Mouse (Mus musculus) kidney, adult 9 months (tissue): ENCODE measurements around the gene Pnmt.

Source experiments
- DNase-seq: peaks from one replicate; pipeline ENCODE4 v3.0.0; 2022

Pnmt gene

DNA sequence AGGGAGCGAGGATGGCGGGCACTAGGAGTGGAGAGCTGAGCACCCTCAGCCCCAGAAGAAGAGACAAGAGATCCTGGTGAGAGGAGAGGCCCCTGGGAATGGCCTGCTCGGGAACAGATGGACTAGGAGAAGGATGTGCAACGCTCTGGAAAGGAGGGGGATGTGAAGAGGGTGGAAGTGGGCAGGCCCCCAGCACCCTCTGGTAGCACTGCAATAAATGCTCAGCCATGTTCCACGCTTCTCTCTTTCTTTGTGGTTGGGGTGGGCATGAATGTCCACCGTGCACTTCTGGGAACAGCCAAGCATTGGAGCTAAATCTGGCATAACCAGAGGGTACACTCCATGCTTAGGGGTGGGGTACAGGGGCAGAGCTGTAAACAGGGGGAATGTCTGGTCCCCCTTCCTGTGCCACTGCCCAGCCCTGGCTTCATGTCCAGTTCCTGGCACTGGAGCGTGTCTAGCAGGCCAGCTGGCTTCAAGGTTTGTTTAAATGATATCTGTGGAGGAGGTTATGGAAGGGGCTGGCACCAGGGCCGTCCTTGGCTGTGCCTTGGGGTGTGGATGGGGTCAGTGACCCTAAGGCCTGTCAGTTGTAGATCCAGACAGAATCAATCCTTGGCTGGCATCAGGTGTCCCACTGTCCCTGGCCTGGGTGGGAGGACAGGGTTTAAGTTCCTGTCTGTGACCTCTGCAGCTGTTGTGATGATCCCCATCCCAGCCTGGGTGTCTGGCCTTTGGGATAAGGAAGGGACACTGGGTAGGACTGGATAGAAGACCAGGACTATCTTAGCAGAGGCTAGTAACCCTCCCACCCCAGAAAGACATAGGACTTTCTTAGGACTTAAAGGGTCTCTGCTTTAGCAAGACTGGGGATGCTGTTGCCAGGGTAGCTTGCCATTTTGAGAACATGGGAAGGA, 1.3 kb upstream of the Pnmt start:
- DNase-seq, result no peak

DNA sequence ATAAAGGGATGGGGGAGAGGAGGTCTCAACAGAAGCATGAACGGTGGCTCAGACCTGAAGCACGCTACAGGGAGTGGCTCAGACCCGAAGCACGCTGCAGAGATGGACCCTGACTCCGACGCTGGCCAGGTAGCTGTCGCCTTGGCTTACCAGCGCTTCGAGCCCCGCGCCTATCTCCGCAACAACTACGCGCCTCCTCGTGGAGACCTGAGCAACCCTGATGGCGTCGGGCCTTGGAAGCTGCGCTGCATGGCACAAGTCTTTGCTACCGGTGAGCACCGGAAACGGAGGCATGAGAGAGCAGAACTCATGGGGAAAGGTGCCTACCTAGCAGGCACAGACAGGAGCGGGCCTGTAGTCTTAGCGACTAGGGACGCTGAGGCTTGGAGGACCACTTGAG, 346 bp downstream of the Pnmt start:
- no peak for DNase-seq

DNA sequence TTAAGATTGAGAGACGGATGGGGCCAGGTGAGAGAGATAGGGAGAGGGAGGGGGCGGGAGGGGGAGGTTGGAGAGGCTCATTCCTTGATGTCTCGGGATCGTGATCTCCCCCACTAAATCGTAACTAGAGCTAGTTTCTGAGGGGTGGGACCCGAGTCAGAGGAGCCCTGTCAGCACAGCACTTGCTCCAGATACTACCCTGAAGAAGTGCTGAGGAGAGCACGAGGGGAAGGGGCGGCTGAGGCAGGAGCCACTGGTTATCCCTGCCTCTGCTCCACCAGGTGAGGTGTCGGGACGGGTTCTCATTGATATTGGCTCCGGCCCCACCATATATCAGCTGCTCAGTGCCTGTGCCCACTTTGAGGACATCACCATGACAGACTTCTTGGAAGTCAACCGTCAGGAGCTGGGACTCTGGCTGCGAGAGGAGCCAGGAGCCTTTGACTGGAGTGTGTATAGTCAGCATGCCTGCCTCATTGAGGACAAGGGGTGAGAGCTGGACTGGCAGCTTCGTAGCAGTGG, 867 bp downstream of the Pnmt start:
- no peak for DNase-seq

DNA sequence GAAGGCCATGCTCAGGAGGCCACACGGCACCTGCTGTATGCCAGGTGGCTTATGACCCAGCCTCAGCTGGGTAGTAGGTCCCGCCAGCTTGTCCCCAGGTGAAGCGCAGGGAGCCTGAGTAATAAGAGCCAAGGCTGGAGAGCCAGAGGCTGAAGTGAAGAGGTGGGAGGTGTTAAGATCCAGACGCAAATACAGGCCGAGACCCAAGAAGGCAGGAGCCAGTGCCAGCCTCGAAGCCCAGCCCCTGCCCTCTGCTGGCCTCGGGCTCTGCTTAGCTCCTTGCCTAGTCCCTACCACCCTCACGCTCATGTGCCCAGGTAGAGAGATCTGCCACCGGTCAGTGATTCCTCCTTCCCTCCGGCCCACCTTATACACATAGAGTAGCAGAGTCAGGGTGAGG, 2.0 kb downstream of the Pnmt start:
- no peak for DNase-seq

DNA sequence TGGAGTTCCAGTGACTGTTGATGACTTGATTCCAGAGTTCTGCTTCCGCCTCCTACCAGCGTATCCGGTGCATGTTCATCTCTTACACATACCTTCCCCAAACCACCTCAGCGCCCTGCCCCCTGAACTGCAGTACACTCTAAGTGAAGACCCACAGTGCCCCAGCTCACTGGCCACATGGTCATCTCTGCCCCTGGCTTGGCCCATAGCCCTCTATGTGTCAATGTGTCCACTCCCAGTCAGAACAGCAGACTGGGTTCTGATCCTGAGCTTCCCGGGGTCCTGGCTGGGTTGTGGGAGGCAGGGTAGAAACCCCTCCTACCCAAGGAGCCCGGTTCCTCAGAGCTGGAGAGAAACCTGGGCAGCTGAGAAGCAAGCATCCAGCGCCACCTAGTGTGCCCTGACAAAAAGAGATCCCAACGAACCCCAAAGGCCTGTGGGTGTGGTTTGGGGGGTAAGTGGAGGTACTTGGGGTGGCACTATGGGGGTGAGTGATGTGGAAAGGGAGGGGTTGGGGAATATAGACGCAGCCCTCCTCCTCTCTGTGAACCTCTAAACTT, 3.1 kb downstream of the Pnmt start:
- peak; percentile 67 for DNase-seq

DNA sequence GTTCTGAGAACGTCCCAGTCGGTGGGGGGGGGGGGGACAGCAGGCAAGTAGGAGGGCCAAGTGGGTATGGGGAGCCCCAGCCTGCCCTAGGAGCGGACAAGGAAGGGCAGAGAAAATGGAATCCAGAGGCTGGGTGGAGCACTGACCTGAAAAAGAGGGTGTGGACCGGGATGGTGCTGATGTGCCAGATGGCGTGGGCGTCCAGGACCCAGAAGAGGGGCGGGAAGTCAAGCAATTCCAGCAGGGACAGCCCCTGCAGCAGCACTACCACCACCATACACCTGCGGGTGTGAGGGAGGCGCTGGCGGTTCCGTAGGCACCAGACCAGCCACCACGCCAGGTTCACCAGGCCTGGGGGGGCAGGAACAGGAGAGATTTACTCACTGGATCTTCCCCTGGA, 3.9 kb downstream of the Pnmt start:
- no peak for DNase-seq

DNA sequence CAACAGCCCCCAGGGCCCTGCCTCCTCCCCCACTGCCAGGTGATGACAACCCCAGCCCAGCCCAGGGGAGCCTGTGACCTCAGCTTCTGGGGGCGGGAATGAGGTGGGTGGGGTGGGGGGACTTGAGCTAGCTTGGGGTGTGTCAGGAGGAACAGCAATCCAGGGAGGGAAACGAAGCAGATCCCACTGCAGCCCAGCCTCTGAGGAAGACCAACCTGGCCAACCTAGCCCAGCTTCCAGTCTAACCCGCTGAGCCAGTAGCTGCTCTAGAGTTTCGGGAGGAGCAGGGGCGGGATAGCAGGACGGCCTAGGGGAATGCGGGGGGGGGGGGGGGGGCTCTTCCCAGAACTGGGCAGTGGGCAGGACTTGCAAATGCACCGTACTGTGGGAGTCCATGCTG, 5.8 kb downstream of the Pnmt start:
- no peak for DNase-seq

DNA sequence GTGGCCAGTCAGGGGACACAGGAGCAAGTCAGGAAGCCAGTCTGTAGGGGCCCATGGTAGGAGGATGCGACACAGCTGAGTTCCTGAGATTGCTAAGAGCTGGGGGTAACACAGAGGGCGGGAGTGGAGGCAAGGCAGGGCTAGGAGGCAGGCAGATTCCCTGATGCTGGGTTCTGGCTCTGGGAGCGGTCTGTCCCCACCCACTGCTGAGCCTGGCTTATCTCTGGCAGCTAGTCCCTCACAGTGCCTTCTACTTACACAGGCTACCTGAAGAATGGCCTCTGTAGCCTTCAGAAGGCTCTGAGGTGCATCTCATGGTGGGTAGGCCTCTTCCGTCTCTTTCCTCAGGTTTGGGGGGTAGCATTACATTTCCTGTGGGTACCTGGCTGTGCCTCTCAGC, 6.4 kb downstream of the Pnmt start:
- no peak for DNase-seq

DNA sequence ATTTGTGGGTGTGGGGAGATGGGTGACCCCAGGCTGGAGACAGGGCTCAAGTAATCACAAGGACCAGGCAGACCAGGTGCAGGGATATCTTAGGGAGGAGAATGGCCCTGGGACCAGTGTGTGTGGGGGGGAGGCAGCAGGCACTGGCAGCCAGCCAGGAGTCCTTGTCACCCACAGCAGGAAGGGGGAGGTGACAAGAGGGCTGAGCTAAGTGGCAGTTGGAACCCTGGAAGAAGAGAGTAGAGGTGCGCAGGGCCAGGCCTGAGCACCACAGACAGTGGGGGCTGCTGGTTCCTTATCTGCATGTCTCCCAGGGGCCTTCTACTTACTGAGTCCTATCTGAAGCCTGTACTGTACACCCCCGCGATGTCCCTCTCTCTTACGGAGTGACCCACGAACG, 7.1 kb downstream of the Pnmt start:
- no peak for DNase-seq

DNA sequence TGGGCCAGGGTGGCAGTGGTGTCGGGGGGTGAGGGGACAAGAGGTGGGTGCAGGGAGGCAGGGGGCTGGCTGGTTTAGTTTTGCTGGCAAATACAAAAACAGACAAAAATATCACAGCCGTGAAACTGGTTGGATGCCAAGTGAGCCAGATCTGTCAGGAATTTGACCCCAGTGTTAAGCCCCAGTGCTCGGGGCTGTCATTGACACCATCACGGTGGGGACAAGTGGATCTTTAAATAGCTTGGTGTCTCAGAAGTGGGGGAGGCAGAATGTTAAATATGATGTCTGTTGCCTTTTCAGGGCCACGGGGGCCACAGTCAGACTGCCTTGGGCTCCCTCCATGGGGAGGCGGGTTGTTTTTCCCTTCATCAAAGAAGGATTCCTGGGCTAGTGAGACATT, 8.1 kb downstream of the Pnmt start:
- DNase-seq, result peak; percentile 55

DNA sequence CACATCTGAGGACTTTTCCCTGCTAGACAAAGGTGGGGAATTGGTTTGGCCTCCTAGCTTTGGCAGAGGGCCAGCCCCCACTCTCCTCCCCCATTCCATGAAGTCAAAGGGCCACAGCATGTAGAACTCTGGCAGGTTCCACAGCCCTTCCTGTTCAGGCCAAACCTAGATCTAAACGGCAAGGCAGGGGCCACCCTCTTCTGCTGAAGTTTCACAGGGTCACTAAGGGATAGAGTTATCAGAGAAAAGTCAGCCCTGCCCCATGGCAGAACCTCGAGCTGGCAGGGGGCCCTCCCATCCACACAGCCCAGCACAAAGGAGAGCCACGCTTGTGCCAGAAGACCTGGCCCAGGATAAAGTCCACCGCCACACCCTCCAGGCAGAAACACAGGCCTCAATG, 8.8 kb downstream of the Pnmt start:
- DNase-seq, result peak; percentile 86

DNA sequence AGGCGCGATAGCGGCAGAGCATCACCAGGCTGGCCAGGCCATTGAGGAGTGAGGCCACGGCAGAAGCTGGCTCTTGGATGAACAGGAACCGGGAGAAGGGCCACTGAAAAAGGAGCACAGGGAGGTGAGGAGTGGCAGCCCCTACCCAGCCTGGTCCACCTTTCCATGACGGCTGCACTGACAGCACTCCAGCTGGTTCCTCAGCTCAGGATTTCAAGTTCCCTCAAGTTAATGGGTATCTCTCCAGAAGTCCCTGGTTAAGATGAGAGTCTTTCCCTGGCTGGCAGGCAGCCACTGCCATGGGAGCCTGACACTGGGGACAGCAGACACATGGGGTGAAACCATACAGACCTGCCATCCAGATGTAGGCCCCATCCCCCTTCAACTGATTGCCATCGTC, 11.7 kb downstream of the Pnmt start:
- no peak for DNase-seq

DNA sequence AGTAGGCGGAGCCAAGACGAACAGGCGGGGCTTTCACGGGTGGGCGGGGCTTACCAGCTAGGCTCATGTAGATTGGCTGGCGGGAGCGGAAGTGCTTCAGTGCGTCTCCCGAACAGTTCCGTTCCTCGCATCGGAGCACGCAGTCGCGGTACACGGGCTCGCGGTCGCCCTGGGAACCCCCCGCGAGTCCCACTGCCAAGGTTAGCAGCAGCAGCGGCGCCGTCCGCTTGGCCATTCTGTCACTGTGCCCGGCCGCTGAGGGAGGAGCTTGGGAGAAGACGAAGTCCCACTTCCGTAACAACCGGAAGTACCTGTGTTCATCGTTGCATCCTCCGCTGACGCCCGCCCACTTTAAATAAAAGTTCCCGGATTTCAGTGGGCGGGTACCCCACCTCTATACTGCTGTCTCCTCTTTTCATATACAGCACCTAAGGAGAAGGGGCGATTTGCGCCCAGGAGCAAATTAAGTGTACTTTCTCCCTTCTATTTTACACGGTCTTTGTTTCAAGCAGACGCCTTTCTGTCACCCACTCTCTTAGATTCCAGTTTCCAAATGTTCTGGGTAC, 14.0 kb downstream of the Pnmt start, which contains the start of gene Pgap3:
Pgap3 (minus strand) TSS at position 330 of the 566 bp plus-strand sequence.
- DNase-seq, result peak; percentile 92

DNA sequence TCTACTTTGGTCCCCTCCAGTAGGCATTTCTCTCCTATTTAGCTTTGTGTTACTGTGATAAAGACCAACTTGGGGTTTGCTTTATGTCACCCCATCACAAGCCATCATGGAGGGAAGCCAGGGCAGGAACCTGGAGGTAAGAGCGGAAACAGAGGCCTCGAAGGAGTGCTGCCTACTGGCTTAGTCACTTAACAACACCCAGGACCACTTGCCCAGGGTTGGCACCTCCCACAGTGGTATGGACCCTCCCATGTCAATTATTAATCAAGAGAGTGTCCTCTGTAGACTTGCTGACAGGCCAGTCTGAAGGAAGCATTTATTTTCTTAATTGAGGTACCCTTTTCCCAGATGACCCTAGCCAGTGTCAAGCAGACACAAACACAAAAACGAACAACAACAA, 14.6 kb downstream of the Pnmt start:
- peak; percentile 91 for DNase-seq

DNA sequence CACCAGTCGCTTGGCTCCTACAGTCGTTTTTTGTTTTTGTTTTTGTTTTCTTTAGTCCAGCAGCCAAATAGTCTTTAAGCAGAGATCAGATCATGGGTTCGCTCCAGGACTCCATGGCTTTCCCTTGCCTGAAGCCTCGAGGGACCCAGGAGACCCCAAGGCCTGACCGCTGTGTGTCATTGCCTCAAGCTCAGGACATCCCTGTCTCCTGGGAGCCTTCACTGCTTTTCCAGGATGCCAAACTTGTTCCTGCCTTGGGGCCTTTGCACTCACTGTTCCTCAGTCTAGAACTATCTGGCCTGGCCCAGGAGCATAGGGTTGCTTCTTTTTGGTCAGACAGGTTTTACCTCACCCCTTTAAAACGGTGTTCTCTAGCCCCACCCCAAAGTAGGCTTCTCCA, 20.4 kb downstream of the Pnmt start:
- no peak for DNase-seq

DNA sequence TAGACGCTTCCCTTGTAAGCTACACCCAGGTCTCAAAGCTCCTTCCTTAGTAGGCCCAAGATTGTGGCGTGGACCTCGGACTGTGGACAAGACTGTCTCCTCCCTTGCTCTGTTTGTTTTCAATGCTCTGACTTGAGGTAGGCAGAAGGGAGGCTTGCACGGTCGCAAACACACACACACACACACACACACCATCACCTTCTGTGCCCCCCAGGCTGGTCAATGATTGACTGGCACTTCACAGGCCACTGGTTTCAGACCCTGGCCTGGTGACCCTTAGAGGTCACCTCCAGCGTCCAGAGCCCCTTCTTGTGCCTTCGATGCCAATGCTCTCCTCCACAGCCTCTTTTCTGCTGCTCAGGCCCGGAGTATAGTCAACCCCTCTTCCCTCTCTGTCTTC, 22.6 kb downstream of the Pnmt start:
- peak; percentile 94 for DNase-seq

DNA sequence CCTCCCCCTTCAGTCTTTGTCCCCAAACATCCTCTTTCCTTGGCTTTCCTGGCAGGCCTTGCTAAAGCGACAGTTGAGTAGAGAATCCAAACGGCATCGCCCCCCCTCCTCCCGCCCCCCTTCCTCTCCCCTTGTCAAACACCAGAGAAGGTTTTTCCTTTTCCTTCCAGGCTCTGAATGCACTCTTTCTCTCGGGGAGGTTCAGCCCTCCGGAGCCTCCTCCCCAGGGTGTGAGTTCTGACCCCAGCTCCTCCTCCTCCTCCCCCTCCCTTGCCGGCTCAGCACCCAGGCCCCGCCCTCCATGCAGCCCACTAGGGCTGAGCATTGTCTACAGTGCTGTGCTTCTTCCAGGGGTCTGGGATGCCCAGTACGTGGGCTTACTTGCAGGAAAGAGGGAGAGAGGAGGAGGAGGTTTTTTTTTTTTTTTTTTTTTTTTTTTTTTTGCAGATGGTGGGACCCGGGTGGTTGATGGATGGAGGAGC, 23.1 kb downstream of the Pnmt start:
- DNase-seq, result peak; percentile 75

DNA sequence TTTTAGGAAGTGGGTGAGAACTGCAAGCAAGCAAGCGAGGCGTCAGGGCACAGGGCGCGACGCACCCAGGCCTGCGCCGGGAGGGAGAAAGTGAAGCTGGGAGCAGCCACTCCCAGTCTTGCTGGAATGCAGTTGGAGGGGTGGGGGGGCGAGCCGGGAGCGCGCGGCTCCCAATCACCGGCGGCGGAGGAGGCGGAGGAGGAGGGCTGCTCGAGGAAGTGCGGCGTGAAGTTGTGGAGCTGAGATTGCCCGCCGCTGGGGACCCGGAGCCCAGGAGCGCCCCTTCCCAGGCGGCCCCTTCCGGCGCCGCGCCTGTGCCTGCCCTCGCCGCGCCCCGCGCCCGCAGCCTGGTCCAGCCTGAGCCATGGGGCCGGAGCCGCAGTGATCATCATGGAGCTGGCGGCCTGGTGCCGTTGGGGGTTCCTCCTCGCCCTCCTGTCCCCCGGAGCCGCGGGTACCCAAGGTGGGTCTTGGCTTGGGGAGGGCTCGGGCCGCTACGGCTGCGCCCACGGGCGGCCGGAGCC, 26.1 kb downstream of the Pnmt start, which contains the start of gene Erbb2:
Erbb2 (plus strand) TSS at position 198 of the 524 bp plus-strand sequence.
- DNase-seq, result peak; percentile 81

DNA sequence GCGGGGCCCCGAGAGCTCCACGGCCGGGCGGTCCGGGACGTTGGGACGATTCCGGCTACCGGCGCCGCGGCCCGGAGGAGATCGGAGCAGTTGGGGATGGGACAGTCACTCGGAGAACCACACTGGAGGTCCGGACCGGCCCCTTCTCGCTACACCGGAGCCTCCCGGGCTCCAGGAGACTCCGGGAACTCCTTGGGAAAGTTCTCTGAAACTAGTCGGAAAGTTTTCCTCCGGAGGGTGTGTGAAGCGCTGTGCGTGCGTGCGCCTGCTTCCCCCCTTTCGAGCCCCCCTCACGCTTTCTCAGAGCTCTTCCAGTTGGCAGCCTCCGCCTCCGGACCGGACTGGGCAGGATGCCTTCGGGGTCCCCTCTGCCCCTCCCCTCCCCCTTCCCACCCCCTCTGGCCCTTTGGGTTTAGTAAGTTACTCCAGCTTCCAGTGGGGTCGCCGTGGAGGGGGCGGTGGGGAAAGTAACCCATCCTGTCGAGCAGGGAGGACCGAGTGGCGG, 26.6 kb downstream of the Pnmt start:
- DNase-seq, result no peak

DNA sequence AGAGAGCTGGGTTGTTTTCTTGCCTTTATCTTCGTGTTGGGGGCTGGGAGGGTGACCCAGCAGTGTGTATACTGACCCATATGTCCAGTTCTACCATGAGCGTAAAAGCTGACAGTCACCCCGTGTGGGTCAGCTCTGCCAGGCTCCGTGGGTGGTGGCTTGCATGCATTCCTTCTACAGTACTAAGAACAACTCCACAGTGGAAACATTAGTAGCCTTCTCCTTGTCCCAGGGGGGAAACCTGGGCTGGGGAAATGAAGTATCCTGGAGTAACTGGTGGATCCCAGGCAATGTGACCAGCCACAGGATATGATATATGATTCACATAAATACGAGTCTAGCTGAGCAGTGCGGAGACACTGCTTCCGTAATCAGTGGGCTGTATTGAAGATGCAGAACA, 27.5 kb downstream of the Pnmt start:
- DNase-seq, result no peak

DNA sequence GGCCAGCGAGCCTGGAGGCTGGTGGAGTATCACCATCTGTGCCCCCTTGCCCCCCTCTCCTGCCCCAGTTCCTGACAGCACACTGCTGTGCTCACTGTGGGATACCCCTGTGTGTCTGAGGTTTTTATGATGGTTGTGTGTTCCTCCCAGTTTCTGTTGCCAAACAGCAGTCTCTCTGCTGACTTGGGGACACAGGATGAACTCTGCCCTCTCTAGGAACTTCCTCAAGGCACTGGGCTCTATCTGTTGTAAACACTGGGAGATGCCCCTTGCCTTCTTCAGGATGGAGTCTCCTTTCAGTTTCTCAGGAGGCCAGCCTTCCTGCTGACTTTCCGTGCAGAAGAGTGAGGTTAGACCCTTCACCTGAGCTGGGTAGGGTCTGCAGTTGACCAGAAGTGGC, 27.9 kb downstream of the Pnmt start:
- peak; percentile 53 for DNase-seq

DNA sequence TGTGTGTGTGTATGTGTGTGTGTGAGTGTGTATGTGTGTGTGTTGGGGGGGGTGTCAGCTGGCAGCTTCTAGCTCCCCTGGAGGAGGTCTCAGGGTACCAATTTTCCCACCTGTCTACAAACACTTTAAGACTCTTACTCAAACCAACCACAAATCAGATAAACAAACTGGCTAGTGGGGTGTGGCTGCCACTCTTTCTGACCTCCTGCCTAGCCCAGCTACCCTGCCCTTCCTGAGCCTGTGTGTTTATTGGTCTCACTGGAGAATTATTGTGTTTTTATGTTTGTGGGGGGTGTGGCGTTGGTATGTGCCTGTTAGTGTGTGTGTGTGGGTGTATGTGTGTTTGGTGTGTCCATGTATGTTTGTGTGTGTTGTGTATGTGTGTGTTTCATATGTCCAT, 30.8 kb downstream of the Pnmt start:
- DNase-seq, result no peak

DNA sequence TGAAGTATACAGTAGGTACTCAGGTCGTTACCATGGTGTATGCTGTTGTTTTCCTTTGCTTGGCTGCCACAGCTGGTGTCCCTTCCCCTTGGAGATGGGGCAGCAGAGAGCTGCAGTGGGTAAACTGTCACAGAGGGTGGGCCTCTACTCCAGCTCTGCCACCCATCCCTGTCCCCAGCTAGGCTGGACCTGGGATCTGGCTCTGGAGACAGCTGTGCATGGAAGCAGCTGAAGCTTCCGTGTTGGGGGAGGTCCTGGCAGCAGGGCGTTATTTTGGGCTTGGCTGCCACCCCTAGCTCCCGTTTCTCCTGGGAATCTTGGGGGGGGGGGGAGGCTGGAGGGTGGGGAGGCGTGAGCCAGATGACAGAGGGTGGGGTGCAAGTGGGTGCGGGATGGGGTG, 32.0 kb downstream of the Pnmt start:
- no peak for DNase-seq
